Mouse (Mus musculus): ENCODE data around the gene Lpo.

The Lpo gene

GRCm38 (mm10) chr11:87802621-87803020 lies 25.5 kb downstream of the Lpo start:
- peak; percentile 43 for DNase-seq

DNA sequence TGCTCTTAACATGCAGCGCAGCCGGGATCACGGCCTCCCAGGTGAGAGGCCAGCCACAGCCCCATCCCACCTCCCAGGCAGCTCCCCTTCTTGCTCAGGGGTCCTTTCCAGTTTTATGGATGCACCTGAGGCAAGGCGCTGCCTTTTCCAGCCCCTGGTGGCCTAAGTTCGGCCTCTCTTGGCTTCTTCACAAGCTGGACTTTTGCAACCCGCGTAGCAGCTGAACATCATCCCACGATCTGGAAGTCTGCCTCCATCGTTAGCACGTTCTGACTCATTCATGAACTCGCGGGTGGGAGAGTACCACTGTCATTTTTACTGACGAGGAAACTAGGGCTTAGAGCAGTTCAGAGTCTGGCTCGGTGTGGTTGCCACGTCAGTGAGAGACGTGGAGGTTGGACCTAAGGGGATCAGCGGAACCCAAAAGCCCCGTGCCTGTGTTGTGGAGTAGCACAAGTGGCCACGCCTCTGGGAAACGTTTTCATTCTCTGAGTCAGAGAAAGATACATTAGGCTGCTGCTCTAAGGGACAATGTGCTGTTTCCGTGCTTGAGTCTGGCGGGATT lies 26.3 kb downstream of the Lpo start:
- peak; percentile 46 for DNase-seq

DNA sequence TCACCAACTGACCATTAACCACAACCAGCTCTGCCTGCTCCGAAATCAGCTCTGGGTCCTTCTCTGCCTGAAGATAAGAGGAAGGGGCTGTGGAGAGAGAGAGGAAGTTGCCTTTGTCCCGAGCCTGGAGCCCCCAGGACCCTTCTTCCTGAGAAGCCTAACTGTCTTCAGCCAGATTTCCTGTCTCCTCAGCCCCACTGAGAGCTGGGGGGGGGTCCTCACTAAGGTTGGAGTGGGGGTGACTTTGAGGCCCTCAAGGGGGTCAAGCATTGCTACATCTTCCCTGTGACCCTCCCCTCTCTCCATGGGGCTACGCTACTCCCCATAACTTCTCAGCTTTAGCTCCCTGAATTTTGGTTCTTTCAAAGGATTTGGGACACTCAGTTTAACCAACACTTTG lies 34.6 kb downstream of the Lpo start, which contains the start of gene Mpo:
Gene Mpo, plus strand, starts transcription at position 122 of the 400 bp plus-strand sequence.
- DNase-seq: no peak

DNA sequence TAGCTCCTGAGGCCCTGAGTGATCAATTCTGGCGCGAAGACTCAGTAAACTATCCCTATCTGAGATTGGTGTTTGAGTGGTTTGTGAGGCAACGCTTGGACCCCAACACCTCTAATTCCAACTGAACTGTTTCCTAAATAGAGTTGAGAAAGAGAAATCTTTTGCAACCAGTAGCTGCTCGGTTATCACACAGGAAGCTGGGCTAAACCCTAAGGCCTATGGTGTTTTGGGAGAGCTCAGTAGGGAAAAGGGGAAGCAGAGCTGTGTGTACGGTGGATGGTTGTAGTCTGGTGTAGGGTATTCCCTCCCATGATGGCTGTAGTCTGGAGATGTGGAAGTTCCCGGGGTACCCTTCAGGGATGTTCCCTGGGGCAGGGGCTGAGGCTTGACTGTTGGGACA lies 38.0 kb downstream of the Lpo start:
- DNase-seq: no peak

- no peak for DNase-seq
Observed at GRCm38 (mm10) chr11:87780130-87780529, 48.0 kb downstream of the Lpo start.

DNA sequence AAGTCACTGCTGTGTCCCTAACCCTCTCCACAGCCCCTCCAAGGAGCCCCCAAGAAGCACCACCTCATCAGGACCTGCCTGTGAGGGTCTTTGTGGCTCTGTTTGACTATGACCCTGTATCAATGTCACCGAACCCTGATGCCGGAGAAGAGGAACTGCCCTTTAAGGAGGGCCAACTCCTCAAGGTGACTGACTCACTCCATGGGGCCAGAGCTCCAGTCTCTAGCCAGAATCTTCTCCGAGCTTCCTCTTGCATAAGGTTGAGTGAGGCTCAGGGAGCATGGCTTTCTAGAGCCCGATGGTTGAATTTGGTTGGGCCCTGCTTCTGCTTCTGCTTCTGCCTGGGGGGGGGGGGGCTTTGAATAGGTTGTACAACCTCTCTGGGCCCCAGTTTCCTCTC lies 48.7 kb downstream of the Lpo start:
- DNase-seq: no peak

- DNase-seq: no peak
Observed at GRCm38 (mm10) chr11:87778915-87779314, 49.2 kb downstream of the Lpo start.

DNA sequence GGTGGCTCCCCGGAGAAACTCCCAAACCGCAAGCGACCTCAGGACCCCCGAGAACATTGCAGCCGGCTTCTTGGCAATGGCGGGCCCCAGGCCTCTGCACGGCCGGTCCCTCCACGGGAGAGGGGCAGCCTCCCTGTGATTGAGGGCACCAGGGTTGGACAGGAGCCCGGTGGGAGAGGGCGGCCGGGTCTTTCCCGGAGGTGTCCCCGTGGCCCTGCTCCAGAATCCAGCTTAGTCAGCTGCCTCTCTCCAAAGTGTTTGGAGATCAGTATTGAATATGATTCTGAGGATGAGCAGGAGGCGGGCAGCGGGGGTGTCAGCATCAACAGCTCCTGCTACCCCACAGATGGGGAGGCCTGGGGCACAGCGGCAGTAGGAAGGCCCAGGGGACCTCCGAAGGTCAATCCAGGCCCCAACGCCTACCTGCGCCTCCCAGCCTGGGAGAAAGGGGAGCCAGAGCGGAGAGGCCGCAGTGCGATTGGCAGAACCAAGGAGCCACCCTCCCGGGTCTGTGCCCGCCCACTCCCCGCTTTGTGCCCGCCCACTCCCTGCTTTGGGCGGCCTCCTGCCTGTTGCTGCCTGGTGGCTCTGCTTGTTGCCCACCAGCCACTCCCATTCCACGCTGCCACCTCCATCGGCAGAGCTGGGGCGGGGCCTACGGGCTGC lies 49.9 kb downstream of the Lpo start:
- peak; percentile 68 for DNase-seq

DNA sequence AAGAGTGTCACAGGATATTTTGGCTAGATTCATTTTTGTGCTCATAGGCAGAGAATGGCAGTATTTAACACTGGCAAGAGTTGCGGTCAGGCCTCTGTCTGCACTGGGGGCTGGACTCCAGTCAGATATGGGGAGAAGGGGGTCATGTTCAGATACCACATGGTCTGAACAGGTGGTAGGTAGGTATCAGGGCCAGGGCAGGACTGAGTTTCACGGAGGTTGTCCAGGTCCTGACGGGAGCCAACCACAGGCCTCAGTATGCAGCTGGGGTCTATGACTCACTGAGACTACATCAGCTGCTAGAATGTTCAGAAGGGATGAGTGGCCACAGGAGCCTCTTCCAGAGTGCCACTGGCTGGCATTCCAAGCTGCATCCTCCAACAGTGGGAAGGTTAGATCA lies 55.7 kb downstream of the Lpo start:
- no peak for DNase-seq

DNA sequence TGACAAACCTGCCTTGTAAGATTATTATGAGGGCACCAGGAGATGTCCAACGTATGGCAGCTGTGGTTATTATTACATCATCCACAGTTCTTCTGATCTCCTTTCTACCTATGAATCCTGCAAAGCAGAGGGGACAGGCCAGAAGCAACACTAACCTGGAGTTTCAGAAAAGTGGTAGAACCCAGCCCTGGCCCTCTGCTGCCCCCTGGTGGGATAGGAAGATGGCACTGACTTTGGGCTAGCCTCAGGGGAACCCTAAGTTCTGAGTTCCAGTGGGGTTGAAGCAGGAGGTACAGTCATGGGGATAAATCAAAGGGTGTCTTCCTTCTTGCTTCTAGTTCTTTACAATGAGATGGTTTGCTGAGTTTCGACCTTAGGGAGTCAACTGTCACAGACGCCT lies 57.1 kb downstream of the Lpo start:
- DNase-seq: no peak

- no peak for DNase-seq
Observed at GRCm38 (mm10) chr11:87768745-87769144, 59.3 kb downstream of the Lpo start.

DNA sequence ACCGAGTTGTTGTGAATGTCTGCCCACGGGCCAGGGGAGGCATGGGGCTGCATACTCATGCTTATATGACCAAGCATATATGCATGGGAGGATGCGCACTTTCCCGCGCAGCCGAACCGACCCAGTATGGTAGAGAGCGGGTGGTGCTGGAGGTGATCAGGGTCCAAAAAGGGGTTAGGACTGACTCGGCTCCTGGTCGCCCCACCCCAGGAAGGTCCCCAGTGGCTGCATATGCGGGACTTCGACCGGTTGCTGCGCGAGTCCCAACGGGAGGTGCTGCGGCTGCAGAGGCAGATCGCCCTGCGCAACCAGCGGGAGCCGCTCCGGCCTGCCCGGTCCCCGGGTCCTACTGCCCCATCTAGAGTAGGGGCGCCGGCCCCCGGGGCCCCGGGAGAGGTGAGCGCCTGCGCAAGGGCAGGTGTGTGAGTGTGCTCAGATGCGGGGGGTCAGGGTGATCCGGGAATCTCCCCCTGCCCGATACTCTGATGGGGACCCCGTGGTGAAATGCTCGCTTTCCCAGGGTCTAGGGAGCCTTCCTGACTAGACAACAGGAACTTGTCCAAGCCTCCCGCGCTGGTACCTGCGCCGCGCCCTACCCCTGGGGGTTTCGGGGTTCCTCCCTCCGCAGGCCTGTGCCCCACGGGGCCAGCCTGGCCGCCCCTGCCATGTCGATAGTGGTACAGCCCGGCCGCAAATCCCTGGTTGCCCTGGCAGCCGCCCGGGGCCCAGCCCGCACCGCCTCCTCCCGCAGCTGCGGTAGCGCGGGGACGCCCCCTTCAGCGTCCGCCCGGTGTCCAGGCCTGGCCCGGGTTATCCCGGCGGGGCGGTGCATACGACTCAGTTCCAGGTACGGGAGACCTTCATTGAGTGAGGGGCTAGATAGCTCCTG lies 63.9 kb downstream of the Lpo start:
- peak; percentile 56 for DNase-seq

DNA sequence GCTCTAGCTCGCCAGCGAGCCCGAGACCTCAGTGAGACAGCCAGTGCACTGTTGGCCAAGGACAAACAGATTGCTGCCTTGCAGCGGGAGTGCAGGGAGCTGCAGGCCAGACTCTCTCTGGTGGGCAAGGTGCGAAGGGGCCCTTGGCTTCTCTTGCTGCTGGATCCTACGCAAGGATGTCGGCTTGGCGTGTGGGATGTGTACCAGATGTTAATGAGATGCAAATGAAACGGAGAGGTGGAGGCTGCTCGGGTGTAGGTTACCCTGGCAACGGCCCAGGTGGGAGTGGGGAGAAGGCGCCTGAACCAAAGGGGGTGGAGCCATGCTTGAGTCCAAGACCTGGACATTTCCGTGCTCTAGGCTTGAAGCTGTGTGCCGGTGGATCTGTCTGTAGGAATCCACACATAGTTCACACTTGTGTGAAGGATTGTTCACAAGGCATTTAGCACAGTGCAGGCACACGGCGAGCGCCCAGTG lies 64.5 kb downstream of the Lpo start:
- peak; percentile 77 for DNase-seq

GRCm38 (mm10) chr11:87762702-87763385 lies 65.2 kb downstream of the Lpo start:
- no peak for DNase-seq

GRCm38 (mm10) chr11:87761806-87762701 lies 66.0 kb downstream of the Lpo start:
- DNase-seq: no peak

GRCm38 (mm10) chr11:87761181-87761721 lies 66.8 kb downstream of the Lpo start:
- no peak for DNase-seq

GRCm38 (mm10) chr11:87760301-87761081 lies 67.6 kb downstream of the Lpo start, which contains the start of gene Tspoap1:
Gene Tspoap1, plus strand, starts transcription at chr11:87760541.
- DNase-seq: peak; percentile 84

- DNase-seq: peak; percentile 62
Observed at GRCm38 (mm10) chr11:87759609-87760005, 68.5 kb downstream of the Lpo start.

DNA sequence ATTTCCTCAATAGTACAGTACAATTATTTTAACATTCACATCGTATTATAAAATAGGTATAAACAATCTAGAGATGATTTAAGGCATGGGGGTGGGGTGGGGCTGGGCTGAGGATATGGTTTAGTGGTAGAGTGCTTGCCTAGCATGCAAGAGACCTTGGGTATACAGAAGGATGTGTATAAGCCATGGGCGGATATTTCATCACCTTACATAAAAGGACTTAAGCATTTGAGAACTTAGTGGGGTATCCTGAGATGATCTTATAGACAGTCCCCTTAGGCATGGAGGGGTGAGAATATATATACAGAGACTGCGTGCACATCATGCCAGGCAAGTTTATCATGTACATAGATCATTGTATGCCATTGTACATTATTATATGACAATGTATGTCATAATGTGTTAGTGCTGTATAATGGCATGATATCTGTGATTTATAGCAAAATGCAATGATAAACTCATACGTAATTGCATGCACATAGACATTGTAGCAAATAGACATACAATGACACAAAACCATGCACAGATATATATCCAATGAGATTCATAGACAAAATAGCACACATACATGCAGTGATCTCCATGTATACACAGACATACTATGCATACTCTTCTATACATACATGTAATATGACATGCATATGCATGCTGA lies 69.0 kb downstream of the Lpo start:
- no peak for DNase-seq
